Mouse (Mus musculus) thymus, postnatal 10 days (tissue): ENCODE measurements around the gene Gm45062.
"Not testable (repeated sequence)": the region's sequence is repeated elsewhere in the genome, so short reads cannot be mapped to it uniquely, and the experiment has no call there.

ENCODE experiments used
- DNase-seq, 2 experiments: peaks; one replicate each; pipeline ENCODE4 v3.0.0; 2021; ENCODE audit warnings: low spot score in 2 of 2

Gene Gm45062

GRCm38 (mm10) chr6:8316201-8316600 lies 57.0 kb downstream of the Gm45062 start:
- DNase-seq: no peak

GRCm38 (mm10) chr6:8319591-8319990 lies 60.3 kb downstream of the Gm45062 start:
- DNase-seq: no peak

- DNase-seq: not testable (repeated sequence)
Measured at GRCm38 (mm10) chr6:8331496-8331895, 72.2 kb downstream of the Gm45062 start.

GRCm38 (mm10) chr6:8333380-8333779 lies 74.1 kb downstream of the Gm45062 start:
- DNase-seq: no peak

- DNase-seq: no peak
Measured at GRCm38 (mm10) chr6:8336487-8337390, 77.5 kb downstream of the Gm45062 start.

GRCm38 (mm10) chr6:8339453-8339852 lies 80.2 kb downstream of the Gm45062 start:
- DNase-seq: no peak

- no peak for DNase-seq
Measured at GRCm38 (mm10) chr6:8343271-8343670, 84.0 kb downstream of the Gm45062 start.

- DNase-seq: peak in 1 of 2 experiments; percentile 35
Measured at GRCm38 (mm10) chr6:8345219-8345856, 86.1 kb downstream of the Gm45062 start.

- DNase-seq: no peak
Measured at GRCm38 (mm10) chr6:8347154-8347553, 87.9 kb downstream of the Gm45062 start.

- DNase-seq: no peak
Measured at GRCm38 (mm10) chr6:8348344-8348743, 89.1 kb downstream of the Gm45062 start.

GRCm38 (mm10) chr6:8349060-8349670 lies 89.9 kb downstream of the Gm45062 start:
- DNase-seq: no peak

GRCm38 (mm10) chr6:8351507-8351906 lies 92.3 kb downstream of the Gm45062 start:
- no peak for DNase-seq

- DNase-seq: no peak
Measured at GRCm38 (mm10) chr6:8352533-8353168, 93.4 kb downstream of the Gm45062 start.

GRCm38 (mm10) chr6:8353461-8353860 lies 94.2 kb downstream of the Gm45062 start:
- DNase-seq: no peak

GRCm38 (mm10) chr6:8354846-8355245 lies 95.6 kb downstream of the Gm45062 start:
- DNase-seq: peak in 1 of 2 experiments; percentile 36

GRCm38 (mm10) chr6:8358232-8358631 lies 99.0 kb downstream of the Gm45062 start:
- no peak for DNase-seq

- no peak for DNase-seq
Measured at GRCm38 (mm10) chr6:8358782-8359181, 99.5 kb downstream of the Gm45062 start.

- DNase-seq: no peak
Measured at GRCm38 (mm10) chr6:8360805-8361204, 101.6 kb downstream of the Gm45062 start.

GRCm38 (mm10) chr6:8364033-8364756 lies 104.9 kb downstream of the Gm45062 start:
- DNase-seq: no peak

GRCm38 (mm10) chr6:8364757-8365150 lies 105.5 kb downstream of the Gm45062 start:
- DNase-seq: peak in 1 of 2 experiments; percentile 25

GRCm38 (mm10) chr6:8367675-8368074 lies 108.4 kb downstream of the Gm45062 start:
- peak in 1 of 2 experiments; percentile 3 for DNase-seq
